22 mouse cellular contexts compared by ENCODE assay signal in genomic region chr11:31684126-31684525, GRCm38 (mm10). TPM values are rescaled to one million over a fixed set of nuclear protein-coding genes. Genes with fewer than 3 reads are reported as not detected.
DNase-seq lines count a peak whose midpoint lies in the region; ATAC-seq lines count a peak whose summit lies in the region.
"Had no signal": no experiment of that assay in that cellular context is flagged by ENCODE, and none has a peak within 500 bp of the region (broad histone marks: within the 10 kb centered on the region; RNA-seq: fewer than 3 reads in every experiment).

No protein-coding gene starts in this region.

- peaks cover 12% of the 10 kb centered on the region for H3K9me3 ChIP-seq in erythroblast, embryonic 14.5 days (ENCODE audit: control insufficient read depth, low read length)
- no peaks in the 10 kb centered on the region for H3K9me3 ChIP-seq in neural tube, embryonic 15.5 days (replicated peaks)
- H3K9me3 ChIP-seq: forebrain, embryonic 15.5 days; heart, embryonic 12.5 days; hindbrain, embryonic 15.5 days; midbrain, embryonic 10.5 days had no signal

- H3K36me3 ChIP-seq in erythroblast, embryonic 14.5 days (ENCODE audit: control insufficient read depth): peaks cover 2% of the 10 kb centered on the region; the same call in 1 of the 2 replicates
- no peaks in the 10 kb centered on the region for H3K36me3 ChIP-seq in neural tube, embryonic 15.5 days
- H3K36me3 ChIP-seq: forebrain, embryonic 15.5 days; heart, embryonic 12.5 days; hindbrain, embryonic 15.5 days; midbrain, embryonic 10.5 days had no signal

- H3K9ac ChIP-seq in neural tube, embryonic 15.5 days (replicated peaks): no peak overlapping the region
- H3K9ac ChIP-seq: forebrain, embryonic 15.5 days; heart, embryonic 12.5 days; hindbrain, embryonic 15.5 days had no signal

- intact Hi-C loops in left cerebral cortex, postnatal 25 days (cut with DNase I): loop anchor here (2.0 kb wide), 2 partner anchors 61 to 69 kb away; no protein-coding TSS in a partner anchor
- intact Hi-C loops in heart, postnatal 25 days (cut with DNase I): no loop called here

- H3K4me2 ChIP-seq in neural tube, embryonic 15.5 days: no peak overlapping the region
- H3K4me2 ChIP-seq: forebrain, embryonic 15.5 days; heart, embryonic 12.5 days; hindbrain, embryonic 15.5 days had no signal

- H3K27ac ChIP-seq in neural tube, embryonic 15.5 days (replicated peaks): no peak overlapping the region
- H3K27ac ChIP-seq: forebrain, embryonic 15.5 days; hindbrain, embryonic 15.5 days; macrophage; midbrain, embryonic 10.5 days had no signal

- no peak for DNase-seq in frontal cortex, postnatal 25 days (ENCODE audit: low spot score in 2 of 2)
- peak; percentile 51 to 95 for DNase-seq in left cerebral cortex, postnatal 25 days (ENCODE audit: low spot score in 2 of 2)
- DNase-seq in left cerebral cortex, adult 11 months (ENCODE audit: low spot score): no peak
- peak; percentile 57 for DNase-seq in right cerebral cortex, postnatal 25 days
- no peak for DNase-seq in heart, postnatal 25 days (ENCODE audit: low spot score)
- DNase-seq: adrenal gland, postnatal 25 days; heart, postnatal 36 days; kidney, postnatal 36 days; thymus, adult 18-20 months; thymus, postnatal 4 days had no signal

- ATAC-seq in frontal cortex, adult (ENCODE audit: low TSS enrichment): peak; percentile 87
- no peak for ATAC-seq in neural tube, embryonic 15.5 days (ENCODE audit: low FRiP score)
- ATAC-seq: activated CD4-positive, CD25-positive, alpha-beta regulatory T cell, adult 4 months; CD4-positive, CD25-positive, alpha-beta regulatory T cell, adult 4 months; intestine, embryonic 16.5 days had no signal

- H3K27me3 ChIP-seq in erythroblast, embryonic 14.5 days (ENCODE audit: control insufficient read depth): peaks cover 3% of the 10 kb centered on the region
- H3K27me3 ChIP-seq in neural tube, embryonic 15.5 days (replicated peaks): no peaks in the 10 kb centered on the region
- H3K27me3 ChIP-seq: forebrain, embryonic 15.5 days; heart, embryonic 12.5 days; hindbrain, embryonic 15.5 days; Patski had no signal

- WGBS in neural tube, embryonic 15.5 days: 78% methylated on average over 2 of the region's 2 CpGs

- H3K4me3 ChIP-seq in erythroblast, embryonic 14.5 days (replicated peaks): peak overlapping the region; percentile 58
- no peak overlapping the region for H3K4me3 ChIP-seq in neural tube, embryonic 15.5 days (replicated peaks)
- H3K4me3 ChIP-seq: forebrain, embryonic 15.5 days; heart, embryonic 12.5 days; hindbrain, embryonic 15.5 days; midbrain, embryonic 10.5 days had no signal

- H3K4me1 ChIP-seq in erythroblast, embryonic 14.5 days (ENCODE audit: control insufficient read depth): peaks cover 54% of the 10 kb centered on the region
- no peaks in the 10 kb centered on the region for H3K4me1 ChIP-seq in neural tube, embryonic 15.5 days
- H3K4me1 ChIP-seq: forebrain, embryonic 15.5 days; hindbrain, embryonic 15.5 days had no signal

RNA-seq across cellular contexts. Expression of gene Bod1, which starts 12.4 kb away (rescaled TPM):
- total RNA-seq in left cerebral cortex, postnatal 25 days (2021): 10 to 100 TPM; 94.2 to 95.8 TPM
- polyA plus RNA-seq in erythroblast, embryonic 14.5 days (2012): 0.08 and 0.10 TPM in 2 replicates
- polyA plus RNA-seq in neural tube, embryonic 15.5 days (2015; fragmentation: Nextera tagmentation; extraction: Ambion mirVana): 111 and 118 TPM in 2 replicates
- total RNA-seq in heart, postnatal 25 days (2021): 100 to 1,000 TPM; 115 to 121 TPM

Comparison
In these comparisons a context has a peak if more than half of its experiments do, and no peak if none do; other contexts are left out.
1. DNase-seq: peak in left cerebral cortex, postnatal 25 days (2 of 2) and right cerebral cortex, postnatal 25 days (single experiment); none in frontal cortex, postnatal 25 days (0 of 2), left cerebral cortex, adult 11 months (single experiment) and heart, postnatal 25 days (single experiment).